Mouse (Mus musculus): ENCODE data around the gene 1700013F07Rik. TPM values are rescaled to one million over a fixed set of nuclear protein-coding genes. Genes with fewer than 3 reads are reported as not detected.
"Not testable (repeated sequence)": the region's sequence is repeated elsewhere in the genome, so short reads cannot be mapped to it uniquely, and the experiment has no call there.

The 1700013F07Rik gene
- polyA plus RNA-seq (2012; ENCODE audit: insufficient read depth, insufficient read length, missing spikeins): not detected in 2 replicates

DNA sequence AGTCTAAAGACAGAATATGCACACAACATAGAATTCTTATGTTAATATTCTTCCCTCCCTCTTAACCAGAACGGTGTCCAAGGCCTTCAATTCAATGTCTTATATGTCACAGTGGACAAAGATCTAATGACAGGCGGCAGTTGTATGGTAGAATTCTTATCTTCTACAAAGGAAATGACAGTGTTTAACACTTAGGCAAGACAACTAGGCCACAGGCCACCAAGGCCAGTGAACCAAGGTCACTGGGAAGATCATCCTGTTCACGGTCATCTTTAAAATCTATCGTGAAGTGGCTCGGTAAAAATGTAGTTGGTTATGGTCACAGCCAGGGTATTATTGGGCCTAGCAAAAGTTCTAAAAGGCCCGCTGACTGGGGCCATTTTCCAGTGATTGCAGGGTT, at the start of gene 1700013F07Rik:
Gene 1700013F07Rik, plus strand, starts transcription at position 200 of the 400 bp plus-strand sequence.
- Histone ChIP-seq H3K27ac (ENCODE audit: insufficient read depth, low read depth, low read length) (no peak within 1 kb of the TSS), H3K4me1 (ENCODE audit: control insufficient read depth, insufficient read depth, low read length) (no peaks in the 10 kb centered on the region), H3K4me3 (ENCODE audit: insufficient read depth, low read length) (no peak within 1 kb of the TSS)
- TF ChIP-seq CTCF (IDR thresholded peaks at IDR 0.05; ENCODE audit: low read depth, low read length): no peak
- TF ChIP-seq POLR2A (IDR thresholded peaks at IDR 0.05; ENCODE audit: borderline replicate concordance, low read depth, low read length): no peak

DNA sequence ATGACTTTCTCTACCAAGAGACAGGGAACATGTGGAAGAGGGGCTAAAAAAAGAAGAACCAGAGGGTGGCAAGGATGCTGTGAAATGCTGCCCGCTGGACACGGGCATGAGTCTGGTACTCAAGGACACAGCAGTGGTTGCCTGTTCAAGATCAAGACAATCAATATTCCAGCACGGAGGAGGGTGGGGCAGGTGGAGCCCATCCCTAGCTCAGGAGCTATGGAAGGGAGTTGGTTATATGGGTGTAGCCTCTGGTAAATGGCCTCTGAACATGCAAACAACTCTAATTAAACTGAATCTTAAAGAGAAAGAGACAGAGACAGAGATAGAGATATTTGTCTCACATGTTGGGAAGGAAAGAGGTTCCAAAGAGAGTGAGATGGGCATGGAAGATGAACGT, 49.2 kb upstream of the 1700013F07Rik start:
- no peaks in the 10 kb centered on the region for H3K4me1 ChIP-seq (ENCODE audit: control insufficient read depth, insufficient read depth, low read length)
- no peak for TF ChIP-seq POLR2A (IDR thresholded peaks at IDR 0.05; ENCODE audit: borderline replicate concordance, low read depth, low read length)
- TF ChIP-seq CTCF (IDR thresholded peaks at IDR 0.05; ENCODE audit: low read depth, low read length): no peak
- H3K4me3 ChIP-seq (ENCODE audit: insufficient read depth, low read length): no peak overlapping the region

DNA sequence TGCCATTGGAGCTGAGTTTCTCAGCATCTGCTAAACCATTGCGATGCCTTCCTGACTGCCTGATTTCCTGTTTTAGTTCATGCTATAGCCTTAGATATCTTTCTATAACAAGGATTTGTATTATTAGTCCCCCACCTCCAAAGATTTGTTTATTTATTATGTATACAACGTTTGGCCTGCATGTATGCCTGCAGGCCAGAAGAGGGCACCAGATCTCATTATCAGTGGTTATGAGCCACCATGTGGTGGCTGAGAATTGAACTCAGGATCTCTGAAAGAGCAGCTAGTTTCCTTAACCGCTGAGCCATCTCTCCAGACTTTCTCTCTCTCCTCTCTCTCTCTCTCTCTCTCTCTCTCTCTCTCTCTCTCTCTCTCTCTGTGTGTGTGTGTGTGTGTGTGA, 44.0 kb upstream of the 1700013F07Rik start:
- no peak overlapping the region for H3K4me3 ChIP-seq (ENCODE audit: insufficient read depth, low read length)
- H3K27ac ChIP-seq (ENCODE audit: insufficient read depth, low read depth, low read length): no peak overlapping the region
- TF ChIP-seq POLR2A (IDR thresholded peaks at IDR 0.05; ENCODE audit: borderline replicate concordance, low read depth, low read length) (no peak), CTCF (IDR thresholded peaks at IDR 0.05; ENCODE audit: low read depth, low read length) (no peak)
- no peaks in the 10 kb centered on the region for H3K4me1 ChIP-seq (ENCODE audit: control insufficient read depth, insufficient read depth, low read length)

More for the DNA sequence above, 49.2 kb upstream of the 1700013F07Rik start:
- no peak overlapping the region for H3K27ac ChIP-seq (ENCODE audit: insufficient read depth, low read depth, low read length)

DNA sequence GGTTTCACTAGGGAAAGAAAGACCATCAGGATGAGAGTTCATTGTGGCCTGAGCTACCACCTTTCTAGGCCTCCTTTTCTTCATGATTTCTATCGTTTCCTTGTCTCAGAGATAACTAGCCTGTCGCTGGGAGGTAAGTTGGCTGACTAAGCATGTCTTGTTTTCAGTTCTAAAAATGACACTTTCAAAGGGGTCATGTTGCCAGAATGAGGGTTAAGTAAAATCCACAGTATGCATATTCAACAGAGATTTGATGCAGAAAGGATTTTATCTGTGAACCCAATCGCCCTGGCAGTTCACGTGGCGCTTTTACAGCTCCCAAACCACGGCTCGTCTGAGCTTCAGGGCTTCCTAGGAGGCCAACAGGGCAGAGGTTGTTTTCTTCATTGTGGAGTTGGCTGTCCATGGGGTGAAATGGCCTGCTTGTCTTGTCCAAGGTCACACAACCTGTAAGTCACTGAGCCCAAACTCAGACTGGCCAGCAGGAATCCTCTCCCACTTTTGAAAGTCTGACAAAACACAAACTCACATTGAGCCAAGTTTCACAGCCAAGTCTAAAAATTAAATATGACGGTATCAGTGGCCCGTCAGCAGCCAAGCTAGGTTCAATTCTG, 39.0 kb upstream of the 1700013F07Rik start:
- Histone ChIP-seq H3K4me1 (ENCODE audit: control insufficient read depth, insufficient read depth, low read length) (no peaks in the 10 kb centered on the region), H3K4me3 (ENCODE audit: insufficient read depth, low read length) (no peak overlapping the region), H3K27ac (ENCODE audit: insufficient read depth, low read depth, low read length) (no peak overlapping the region)
- TF ChIP-seq CTCF (IDR thresholded peaks at IDR 0.05; ENCODE audit: low read depth, low read length) (no peak), POLR2A (IDR thresholded peaks at IDR 0.05; ENCODE audit: borderline replicate concordance, low read depth, low read length) (no peak)

- no peak overlapping the region for H3K27ac ChIP-seq (ENCODE audit: insufficient read depth, low read depth, low read length)
- TF ChIP-seq CTCF (IDR thresholded peaks at IDR 0.05; ENCODE audit: low read depth, low read length) (no peak), POLR2A (IDR thresholded peaks at IDR 0.05; ENCODE audit: borderline replicate concordance, low read depth, low read length) (no peak)
- H3K4me3 ChIP-seq (ENCODE audit: insufficient read depth, low read length): no peak overlapping the region
- no peaks in the 10 kb centered on the region for H3K4me1 ChIP-seq (ENCODE audit: control insufficient read depth, insufficient read depth, low read length)
Measured at GRCm38 (mm10) chr3:108495486-108495885, 38.5 kb upstream of the 1700013F07Rik start.

DNA sequence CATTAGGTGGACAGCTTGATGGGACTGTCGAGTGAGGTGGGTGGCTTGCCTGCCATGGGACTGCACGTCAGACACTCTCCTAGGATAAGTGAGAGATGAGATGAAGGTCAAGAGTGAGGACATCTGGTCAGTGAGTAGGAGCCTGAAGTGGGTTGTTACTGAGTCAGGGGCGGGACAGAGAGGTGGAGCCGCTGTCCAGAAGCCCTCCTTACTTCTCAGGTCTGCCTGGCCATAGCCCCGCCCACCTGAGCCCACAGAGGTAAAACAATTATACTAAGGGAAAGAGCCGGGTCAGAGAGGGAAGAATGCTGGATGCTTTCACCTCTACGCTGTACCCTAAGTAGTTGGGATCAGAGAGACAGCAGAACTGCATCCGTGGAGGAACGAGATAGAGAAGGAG, 36.3 kb upstream of the 1700013F07Rik start:
- TF ChIP-seq CTCF (IDR thresholded peaks at IDR 0.05; ENCODE audit: low read depth, low read length) (no peak), POLR2A (IDR thresholded peaks at IDR 0.05; ENCODE audit: borderline replicate concordance, low read depth, low read length) (no peak)

GRCm38 (mm10) chr3:108499826-108500225, 34.1 kb upstream of the 1700013F07Rik start:
- Histone ChIP-seq H3K4me3 (ENCODE audit: insufficient read depth, low read length) (no peak overlapping the region), H3K27ac (ENCODE audit: insufficient read depth, low read depth, low read length) (no peak overlapping the region), H3K4me1 (ENCODE audit: control insufficient read depth, insufficient read depth, low read length) (no peaks in the 10 kb centered on the region)
- TF ChIP-seq CTCF (IDR thresholded peaks at IDR 0.05; ENCODE audit: low read depth, low read length) (no peak), POLR2A (IDR thresholded peaks at IDR 0.05; ENCODE audit: borderline replicate concordance, low read depth, low read length) (no peak)

More for the DNA sequence above, 36.3 kb upstream of the 1700013F07Rik start:
- Histone ChIP-seq H3K4me3 (ENCODE audit: insufficient read depth, low read length) (no peak overlapping the region), H3K4me1 (ENCODE audit: control insufficient read depth, insufficient read depth, low read length) (no peaks in the 10 kb centered on the region), H3K27ac (ENCODE audit: insufficient read depth, low read depth, low read length) (no peak overlapping the region)

DNA sequence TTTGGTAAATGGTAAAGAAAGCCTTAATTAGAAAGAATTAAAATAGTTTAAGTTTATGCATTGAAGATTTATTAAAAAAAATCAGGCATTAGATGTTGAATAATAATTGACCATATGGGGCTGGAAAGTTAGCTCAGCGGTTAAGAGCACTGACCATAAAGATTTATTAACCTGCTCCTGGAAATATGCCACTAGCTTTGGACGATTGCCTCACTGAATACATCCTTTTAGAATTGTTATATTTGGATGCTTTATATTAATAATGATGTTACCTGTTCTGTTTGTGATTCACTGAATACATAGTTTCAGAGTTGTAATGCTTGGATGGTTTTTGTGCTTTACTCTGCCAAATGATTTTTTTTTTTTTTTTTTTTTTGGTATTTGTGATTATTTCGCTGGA, 32.5 kb upstream of the 1700013F07Rik start:
- H3K27ac ChIP-seq (ENCODE audit: insufficient read depth, low read depth, low read length); H3K4me1 ChIP-seq (ENCODE audit: control insufficient read depth, insufficient read depth, low read length); H3K4me3 ChIP-seq (ENCODE audit: insufficient read depth, low read length): not testable (repeated sequence)

GRCm38 (mm10) chr3:108503908-108504307, 30.0 kb upstream of the 1700013F07Rik start:
- Histone ChIP-seq H3K4me3 (ENCODE audit: insufficient read depth, low read length) (no peak overlapping the region), H3K4me1 (ENCODE audit: control insufficient read depth, insufficient read depth, low read length) (no peaks in the 10 kb centered on the region)
- TF ChIP-seq POLR2A (IDR thresholded peaks at IDR 0.05; ENCODE audit: borderline replicate concordance, low read depth, low read length) (no peak), CTCF (IDR thresholded peaks at IDR 0.05; ENCODE audit: low read depth, low read length) (no peak)

DNA sequence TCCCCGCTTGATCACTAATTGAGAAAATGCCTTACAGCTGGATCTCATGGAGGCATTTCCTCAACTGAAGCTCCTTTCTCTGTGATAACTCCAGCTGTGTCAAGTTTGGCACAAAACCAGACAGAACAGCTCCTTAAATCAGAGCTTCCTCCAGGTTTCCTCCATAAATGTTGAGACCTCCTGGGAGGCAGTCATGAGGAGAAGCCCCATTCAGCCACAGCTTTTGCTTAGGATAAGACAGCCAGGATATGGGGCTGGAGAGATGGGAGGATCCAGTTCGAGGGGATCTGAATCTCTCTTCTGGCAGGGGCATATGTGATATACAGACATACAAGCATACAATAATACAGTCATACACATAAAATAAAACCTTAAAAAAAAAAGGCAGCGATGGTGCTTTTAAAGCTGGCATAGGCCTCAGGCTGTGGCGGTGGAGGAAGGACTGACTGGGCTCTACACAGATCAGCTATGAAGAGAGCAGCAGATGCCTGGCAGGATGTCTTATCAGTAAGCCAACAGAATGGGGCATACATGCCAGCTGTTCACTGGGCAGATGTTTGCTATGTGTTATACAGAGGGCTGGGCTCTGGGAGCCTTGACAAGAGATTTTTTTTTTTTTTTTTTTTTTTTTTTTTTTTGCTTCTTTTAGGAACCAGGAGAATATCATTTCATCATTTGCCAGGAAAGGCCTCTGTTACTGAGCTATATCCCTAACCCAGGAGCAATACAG, 25.0 kb upstream of the 1700013F07Rik start:
- Histone ChIP-seq H3K4me1 (ENCODE audit: control insufficient read depth, insufficient read depth, low read length) (no peaks in the 10 kb centered on the region), H3K27ac (ENCODE audit: insufficient read depth, low read depth, low read length) (no peak overlapping the region), H3K4me3 (ENCODE audit: insufficient read depth, low read length) (no peak overlapping the region)
- TF ChIP-seq POLR2A (IDR thresholded peaks at IDR 0.05; ENCODE audit: borderline replicate concordance, low read depth, low read length) (no peak), CTCF (IDR thresholded peaks at IDR 0.05; ENCODE audit: low read depth, low read length) (no peak)

More at GRCm38 (mm10) chr3:108503908-108504307, 30.0 kb upstream of the 1700013F07Rik start:
- H3K27ac ChIP-seq (ENCODE audit: insufficient read depth, low read depth, low read length): no peak overlapping the region
